Mouse (Mus musculus): Measurements from ENCODE around the gene Vmn2r102. TPM values are rescaled to one million over a fixed set of nuclear protein-coding genes. Genes with fewer than 3 reads are reported as not detected.

Gene Vmn2r102
- polyA plus RNA-seq (2014; fragmentation: Illumina TruSeq; extraction: RNeasy Lipid Tissue Mini Kit (QIAGEN cat#74804); ENCODE audit: low read depth, low replicate concordance), result not detected

DNA sequence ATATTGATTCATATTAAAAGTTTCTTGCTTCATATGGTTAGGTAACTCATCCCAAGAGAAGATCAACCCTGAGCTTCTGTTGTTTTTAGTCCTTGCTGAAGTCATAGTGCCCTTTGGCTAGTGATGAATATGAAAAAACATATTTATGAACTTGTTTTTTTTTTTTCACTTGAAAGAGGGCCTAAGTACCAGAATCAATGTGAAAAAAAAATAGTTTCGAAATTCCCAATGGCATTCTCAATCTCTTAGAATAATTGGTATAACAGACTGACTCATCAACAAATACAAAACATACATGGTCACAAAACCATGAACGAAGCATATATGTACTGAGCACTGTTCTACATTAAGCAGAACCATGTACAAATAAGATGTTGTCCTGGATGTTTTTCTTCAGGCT, at the start of gene Vmn2r102:
Vmn2r102 (plus strand) TSS at position 301 of the 400 bp plus-strand sequence.

Other genes with a start within 250 kb of the Vmn2r102 start
- gene Vmn2r100, start 155.6 kb upstream of the Vmn2r102 start, polyA plus RNA-seq (2014; fragmentation: Illumina TruSeq; extraction: RNeasy Lipid Tissue Mini Kit (QIAGEN cat#74804); ENCODE audit: low read depth, low replicate concordance), result not detected
- not detected for gene Vmn2r101, start 83.1 kb upstream of the Vmn2r102 start, polyA plus RNA-seq (2014; fragmentation: Illumina TruSeq; extraction: RNeasy Lipid Tissue Mini Kit (QIAGEN cat#74804); ENCODE audit: low read depth, low replicate concordance)
- not detected for gene Vmn2r103, start 113.0 kb downstream of the Vmn2r102 start, polyA plus RNA-seq (2014; fragmentation: Illumina TruSeq; extraction: RNeasy Lipid Tissue Mini Kit (QIAGEN cat#74804); ENCODE audit: low read depth, low replicate concordance)